Mouse (Mus musculus): ENCODE data around the gene Acaa1a. TPM values are rescaled to one million over a fixed set of nuclear protein-coding genes. Genes with fewer than 3 reads are reported as not detected.

Gene Acaa1a
- total RNA-seq, 2 experiments from 2014 or later: 115 to 119 TPM

DNA sequence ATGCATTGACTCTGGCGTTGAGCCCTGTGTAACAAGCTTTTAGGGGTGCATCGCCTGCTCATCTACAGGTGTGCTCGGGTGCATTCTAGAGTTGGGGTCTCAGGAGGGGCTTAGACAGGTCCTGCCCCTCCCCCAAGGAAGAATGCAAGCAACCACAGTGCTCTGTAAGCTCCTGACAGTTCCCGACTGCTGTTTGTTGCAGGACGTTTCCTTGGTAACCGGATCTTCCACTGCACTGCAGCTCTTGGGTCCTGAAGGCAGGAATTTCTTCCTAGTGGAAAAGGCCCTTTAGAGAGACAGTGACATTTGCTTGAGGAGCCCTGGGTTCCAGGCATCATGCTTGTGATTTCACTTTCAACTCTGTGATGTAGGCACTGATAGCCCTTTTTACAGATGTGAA lies 43.1 kb downstream of the Acaa1a start:
- DNase-seq (ENCODE audit: low spot score in 2 of 2): no peak

DNA sequence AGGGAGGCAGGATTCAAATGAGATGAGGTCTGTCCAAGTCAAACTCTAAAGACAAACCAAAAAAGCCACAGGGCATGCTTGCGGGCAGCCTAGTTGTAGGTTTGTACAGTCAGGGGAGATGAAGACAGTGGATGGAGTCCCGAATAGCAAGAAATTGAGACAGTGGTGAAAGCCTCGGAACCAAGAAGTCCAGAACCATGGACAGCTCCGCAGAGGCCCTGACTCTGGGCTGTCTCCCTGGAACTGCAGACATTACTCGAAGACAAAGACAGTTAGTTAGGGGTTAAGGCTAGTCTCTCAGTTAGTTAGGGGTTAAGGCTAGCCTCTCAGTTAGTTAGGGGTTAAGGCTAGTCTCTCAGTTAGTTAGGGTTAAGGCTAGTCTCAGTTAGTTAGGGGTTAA lies 49.5 kb downstream of the Acaa1a start:
- DNase-seq (ENCODE audit: low spot score in 2 of 2): no peak

DNA sequence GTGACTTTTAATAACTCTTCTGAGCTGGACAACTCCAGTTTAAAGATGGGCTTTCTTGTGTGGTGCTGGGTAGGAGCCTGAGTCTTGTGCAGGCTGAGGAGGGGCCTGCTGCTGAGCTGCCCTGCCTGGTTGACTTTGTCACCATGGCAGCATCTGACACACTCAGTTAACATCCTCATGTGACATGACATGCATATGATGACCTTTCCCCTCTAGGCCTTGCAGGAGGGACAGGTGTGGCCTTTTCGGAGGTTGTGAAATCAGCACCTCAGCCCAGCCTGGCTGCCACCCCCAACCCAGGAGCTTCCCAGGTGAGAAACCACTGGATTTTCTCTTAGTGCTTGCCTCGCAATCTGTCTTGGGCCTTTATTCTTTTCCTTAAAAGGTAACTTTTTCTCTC lies 50.7 kb downstream of the Acaa1a start:
- DNase-seq (ENCODE audit: low spot score in 2 of 2): no peak

DNA sequence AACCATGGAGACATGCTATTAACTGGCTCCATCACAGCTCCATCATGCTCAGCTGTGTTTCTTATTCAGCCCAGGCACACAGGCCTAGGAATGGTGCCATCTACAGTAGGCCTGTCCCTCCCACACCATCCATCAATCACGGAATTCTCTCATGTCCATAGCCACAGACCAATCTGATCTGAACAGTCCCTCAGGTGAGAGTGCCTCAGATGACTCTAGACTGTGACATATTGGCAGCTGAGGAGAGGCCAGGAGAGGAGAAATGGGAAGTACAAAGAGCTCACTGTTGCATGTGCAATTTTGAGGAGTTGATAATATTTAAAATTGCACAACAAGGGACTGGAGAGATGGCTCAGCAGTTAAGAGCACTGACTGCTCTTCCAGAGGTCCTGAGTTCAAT lies 55.3 kb downstream of the Acaa1a start:
- no peak for DNase-seq (ENCODE audit: low spot score in 2 of 2)

Other genes starting within 250 kb of the Acaa1a start
- gene Plcd1, start 246.2 kb upstream of the Acaa1a start, total RNA-seq (2021): 10 to 100 TPM in 1 of 2 experiments, 1 to 10 TPM in 1; 9.7 to 12.7 TPM
- 1 to 10 TPM; 1.1 to 2.7 TPM for gene Dlec1, start 237.2 kb upstream of the Acaa1a start, total RNA-seq (2021)
- gene Acaa1b, start 182.6 kb upstream of the Acaa1a start, total RNA-seq (2021): 10 to 100 TPM; 15.9 to 23.3 TPM
- gene Gm47289, start 180.5 kb upstream of the Acaa1a start, total RNA-seq (2021): not detected
- gene Slc22a13, start 130.6 kb upstream of the Acaa1a start, total RNA-seq (2021): 1 to 10 TPM in 1 of 2 experiments, not detected in 1; 2.1 TPM
- gene Oxsr1, start 17.2 kb upstream of the Acaa1a start, total RNA-seq (2021): 10 to 100 TPM; 36.0 to 39.5 TPM
- 10 to 100 TPM; 29.4 to 31.3 TPM for gene Myd88, start 1.7 kb downstream of the Acaa1a start, total RNA-seq (2021)
- 10 to 100 TPM in 1 of 2 experiments, 1 to 10 TPM in 1; 7.3 to 16.5 TPM for gene Xylb, start 17.7 kb downstream of the Acaa1a start, total RNA-seq (2021)
- not detected for gene Slc22a14, start 25.9 kb downstream of the Acaa1a start, total RNA-seq (2021)
- gene Acvr2b, start 62.4 kb downstream of the Acaa1a start, total RNA-seq (2021): 10 to 100 TPM; 15.6 to 17.6 TPM
- gene Exog, start 105.3 kb downstream of the Acaa1a start, total RNA-seq (2021): 1 to 10 TPM; 6.1 to 6.6 TPM
- under 1 TPM; 0.25 to 0.36 TPM for gene Scn5a, start 239.3 kb downstream of the Acaa1a start, total RNA-seq (2021)